Mouse (Mus musculus) heart, embryonic 13.5 days (tissue): ENCODE results near the gene Hist1h2bk. TPM values are rescaled to one million over a fixed set of nuclear protein-coding genes. Genes with fewer than 3 reads are reported as not detected.

Source experiments
- ATAC-seq: fragments of 200-750 bp; cut with Nextera tagmentation; 2 replicates; pipeline ENCODE4 v1.8.0; 2017; ENCODE audit warnings: moderate TSS enrichment; ENCODE audit not compliant: insufficient number of reproducible peaks, low FRiP score, low TSS enrichment; ENCODE audit errors: extremely low read depth
- H3K27ac ChIP-seq: fragments of 300-500 bp; sonication (generic); replicated peaks from 2 replicates; pipeline ENCODE4 v1.5.1; 2015; ENCODE audit warnings: moderate library complexity, mild to moderate bottlenecking, inconsistent platforms
- H3K27me3 ChIP-seq: fragments of 300-500 bp; sonication (generic); replicated peaks from 2 replicates; pipeline ENCODE4 v1.6.1; 2015; ENCODE audit warnings: mild to moderate bottlenecking, inconsistent platforms
- H3K36me3 ChIP-seq: fragments of 300-500 bp; sonication (generic); 2 replicates; pipeline ENCODE4 v1.6.1; 2015; ENCODE audit warnings: mild to moderate bottlenecking, inconsistent platforms
- H3K4me1 ChIP-seq: fragments of 300-500 bp; sonication (generic); 2 replicates; pipeline ENCODE4 v1.6.1; 2015; ENCODE audit warnings: inconsistent platforms
- H3K4me2 ChIP-seq: fragments of 300-500 bp; sonication (generic); 2 replicates; pipeline ENCODE4 v1.6.1; 2015; ENCODE audit warnings: inconsistent platforms, mild to moderate bottlenecking, moderate library complexity
- H3K4me3 ChIP-seq: fragments of 300-500 bp; sonication (generic); 2 replicates; pipeline ENCODE4 v1.5.1; 2015; ENCODE audit warnings: moderate library complexity, mild to moderate bottlenecking, inconsistent platforms
- H3K9ac ChIP-seq: fragments of 300-500 bp; sonication (generic); 2 replicates; pipeline ENCODE4 v1.6.1; 2015; ENCODE audit warnings: inconsistent platforms, mild to moderate bottlenecking, moderate library complexity
- H3K9me3 ChIP-seq: fragments of 300-500 bp; sonication (generic); 2 replicates; pipeline ENCODE4 v1.6.1; 2016; ENCODE audit warnings: inconsistent platforms
- WGBS: fragments of 180-500 bp; shearing (Covaris S2); methylation state at CpG from one replicate; pipeline ENCODE4 v1.1.7; 2015; ENCODE audit warnings: mixed read lengths; 5-methylcytosine and 5-hydroxymethylcytosine counted together
- polyA plus RNA-seq: library from polyadenylated mRNA; unstranded; fragments of >200 nt; fragmentation: Nextera tagmentation; extraction: Ambion mirVana; gene quantifications from 2 replicates; pipeline ENCODE4 v1.2.1, GENCODE M21; 2015

Gene Hist1h2bk
- polyA plus RNA-seq, 1 experiment from 2014 or later, result 3.1 TPM

- ATAC-seq, result no peak
- 15% methylated on average over 27 of the region's 27 CpGs for WGBS
- H3K4me2 ChIP-seq, result peak overlapping the region; percentile 62
- peaks cover 4% of the 10 kb centered on the region; the same call in 1 of the 2 replicates for H3K9me3 ChIP-seq
- H3K36me3 ChIP-seq, result no peaks in the 10 kb centered on the region
- H3K4me1 ChIP-seq, result peaks cover 12% of the 10 kb centered on the region
- peaks cover 70% of the 10 kb centered on the region for H3K27me3 ChIP-seq
- peak overlapping the region; percentile 35 for H3K4me3 ChIP-seq
- H3K9ac ChIP-seq, result no peak overlapping the region
- no peak overlapping the region for H3K27ac ChIP-seq
Measured at GRCm38 (mm10) chr13:22015479-22016450, 19.9 kb upstream of the Hist1h2bk start.

DNA sequence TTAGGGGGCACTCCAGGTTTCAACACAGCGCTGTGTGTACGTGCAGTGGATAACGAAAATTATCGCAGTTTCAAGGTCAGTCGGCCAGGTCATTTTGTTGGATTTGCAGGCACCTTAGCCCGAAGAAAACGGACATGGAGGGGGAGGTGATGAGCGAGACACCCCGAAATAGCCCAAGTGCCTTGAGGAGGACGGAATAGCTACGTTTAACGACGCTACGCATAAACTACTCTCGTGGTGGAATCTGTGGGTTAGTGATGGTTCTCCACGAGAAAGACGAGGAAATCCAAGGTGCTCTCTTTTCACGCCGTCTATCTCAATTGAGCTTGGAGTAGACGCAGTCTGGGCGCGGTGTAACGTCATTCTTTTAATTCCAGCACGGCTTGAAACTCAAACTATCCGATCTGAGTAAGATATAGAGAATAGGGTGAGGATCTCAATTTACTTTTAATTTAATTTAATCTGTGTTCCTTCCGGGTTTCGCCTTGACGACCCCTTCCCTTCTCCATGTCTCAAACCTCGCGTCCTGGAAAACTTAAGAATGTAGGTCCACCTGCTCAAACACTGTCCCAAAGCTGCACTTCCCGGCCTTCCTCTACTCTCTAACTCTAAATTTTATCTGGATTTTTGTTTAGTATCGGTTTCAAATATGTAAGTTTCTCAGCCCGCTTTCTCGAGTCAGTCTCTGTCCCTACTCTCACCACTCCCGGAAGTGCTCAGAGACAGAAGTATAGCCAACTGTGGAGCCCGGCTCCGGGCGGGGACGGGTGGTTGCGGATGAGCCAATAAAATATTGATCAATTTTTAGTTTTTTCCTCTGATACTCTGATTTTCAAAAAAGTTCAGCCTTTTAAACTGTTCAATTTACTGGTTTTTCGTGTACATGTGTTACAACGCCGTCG is 15.5 kb upstream of the Hist1h2bk start:
- no peaks in the 10 kb centered on the region for H3K4me1 ChIP-seq
- peak overlapping the region; percentile 78 for H3K4me2 ChIP-seq
- 0 out of 2 replicates have a peak, but pooled peaks have one; percentile 49 for ATAC-seq
- H3K9ac ChIP-seq, result peak overlapping the region; percentile 81
- no peaks in the 10 kb centered on the region for H3K36me3 ChIP-seq
- no peak overlapping the region for H3K27ac ChIP-seq
- WGBS, result under 1% methylated on average over 44 of the region's 44 CpGs
- peak overlapping the region; percentile 67 for H3K4me3 ChIP-seq
- peaks cover 31% of the 10 kb centered on the region for H3K27me3 ChIP-seq
- peaks cover 2% of the 10 kb centered on the region; the same call in 1 of the 2 replicates for H3K9me3 ChIP-seq

DNA sequence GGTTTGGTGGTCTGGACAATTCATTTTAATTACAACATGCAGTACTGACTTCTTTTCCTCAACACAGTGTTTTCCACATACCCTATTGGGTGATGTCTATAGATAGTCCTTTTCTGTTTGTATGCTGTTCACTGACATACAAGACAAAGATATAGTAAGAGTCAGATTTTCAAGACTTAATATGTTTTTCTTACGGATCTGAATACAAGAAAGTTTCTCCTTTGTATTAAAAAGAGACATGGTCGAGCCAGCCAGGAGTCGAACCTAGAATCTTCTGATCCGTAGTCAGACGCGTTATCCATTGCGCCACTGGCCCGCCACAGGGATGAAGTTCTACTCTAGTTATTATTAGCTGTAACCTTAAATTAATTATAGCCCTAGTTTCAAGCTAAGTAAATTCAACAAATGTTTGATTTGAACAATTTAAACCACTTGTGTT is 14.8 kb upstream of the Hist1h2bk start:
- no peak overlapping the region for H3K27ac ChIP-seq
- ATAC-seq, result peak; percentile 54; the same call in 1 of the 2 replicates

GRCm38 (mm10) chr13:22021581-22021980 is 14.1 kb upstream of the Hist1h2bk start:
- no peak for ATAC-seq
- Histone ChIP-seq H3K4me3 (peak overlapping the region; percentile 67), H3K9me3 (no peaks in the 10 kb centered on the region), H3K9ac (peak overlapping the region; percentile 81), H3K4me2 (peak overlapping the region; percentile 78), H3K36me3 (no peaks in the 10 kb centered on the region), H3K4me1 (peaks cover 5% of the 10 kb centered on the region; the same call in 1 of the 2 replicates), H3K27ac (peak overlapping the region; percentile 50), H3K27me3 (peaks cover 20% of the 10 kb centered on the region)
- 0% methylated on average over 11 of the region's 11 CpGs for WGBS

More for the DNA sequence above, 14.8 kb upstream of the Hist1h2bk start:
- Histone ChIP-seq H3K27me3 (peaks cover 26% of the 10 kb centered on the region), H3K9ac (peak overlapping the region; percentile 81), H3K4me3 (peak overlapping the region; percentile 67), H3K4me2 (peak overlapping the region; percentile 78), H3K36me3 (no peaks in the 10 kb centered on the region), H3K4me1 (peaks cover 4% of the 10 kb centered on the region; the same call in 1 of the 2 replicates), H3K9me3 (no peaks in the 10 kb centered on the region)
- WGBS, result under 1% methylated on average over 8 of the region's 8 CpGs

DNA sequence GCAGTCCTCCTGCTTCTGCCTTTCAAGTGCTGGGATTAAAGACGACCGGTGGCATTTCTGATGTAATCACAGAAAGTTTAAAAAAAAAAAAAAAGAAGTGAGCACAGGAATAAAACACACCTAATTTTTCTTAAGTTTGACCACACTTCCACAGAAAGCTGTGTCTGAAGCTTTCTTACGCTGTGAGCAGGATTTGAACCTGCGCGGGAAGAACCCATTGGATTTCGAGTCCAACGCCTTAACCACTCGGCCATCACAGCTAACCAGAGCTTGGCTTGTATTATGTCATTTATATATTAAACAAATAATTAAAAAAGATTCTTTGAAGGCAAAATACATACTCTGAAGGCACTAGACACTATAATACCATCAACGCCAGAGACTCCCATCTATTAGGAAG is 13.4 kb upstream of the Hist1h2bk start:
- Histone ChIP-seq H3K27ac (peak overlapping the region; percentile 50), H3K4me1 (peaks cover 5% of the 10 kb centered on the region; the same call in 1 of the 2 replicates), H3K4me3 (peak overlapping the region; percentile 67), H3K27me3 (peaks cover 19% of the 10 kb centered on the region), H3K4me2 (peak overlapping the region; percentile 78), H3K9ac (peak overlapping the region; percentile 81), H3K36me3 (no peaks in the 10 kb centered on the region), H3K9me3 (no peaks in the 10 kb centered on the region)
- WGBS, result under 1% methylated on average over 9 of the region's 9 CpGs
- ATAC-seq, result no peak; the same call in 1 of the 2 replicates

GRCm38 (mm10) chr13:22026058-22027031 is 9.3 kb upstream of the Hist1h2bk start:
- peak overlapping the region; percentile 25; the same call in 1 of the 2 replicates for H3K27ac ChIP-seq
- peak overlapping the region; percentile 69 for H3K4me2 ChIP-seq
- H3K27me3 ChIP-seq, result no peaks in the 10 kb centered on the region
- H3K9ac ChIP-seq, result peak overlapping the region; percentile 84
- H3K36me3 ChIP-seq, result no peaks in the 10 kb centered on the region
- H3K9me3 ChIP-seq, result no peaks in the 10 kb centered on the region
- H3K4me3 ChIP-seq, result peak overlapping the region; percentile 67
- WGBS, result 1% methylated on average over 35 of the region's 35 CpGs
- peaks cover 12% of the 10 kb centered on the region for H3K4me1 ChIP-seq
- ATAC-seq, result no peak

GRCm38 (mm10) chr13:22028673-22029460 is 6.8 kb upstream of the Hist1h2bk start:
- Histone ChIP-seq H3K36me3 (no peaks in the 10 kb centered on the region), H3K4me2 (peak overlapping the region; percentile 70), H3K4me3 (peak overlapping the region; percentile 61), H3K9me3 (no peaks in the 10 kb centered on the region), H3K4me1 (peaks cover 16% of the 10 kb centered on the region), H3K9ac (peak overlapping the region; percentile 84), H3K27me3 (no peaks in the 10 kb centered on the region), H3K27ac (peak overlapping the region; percentile 77)
- 1% methylated on average over 40 of the region's 40 CpGs for WGBS
- ATAC-seq, result peak; percentile 80

DNA sequence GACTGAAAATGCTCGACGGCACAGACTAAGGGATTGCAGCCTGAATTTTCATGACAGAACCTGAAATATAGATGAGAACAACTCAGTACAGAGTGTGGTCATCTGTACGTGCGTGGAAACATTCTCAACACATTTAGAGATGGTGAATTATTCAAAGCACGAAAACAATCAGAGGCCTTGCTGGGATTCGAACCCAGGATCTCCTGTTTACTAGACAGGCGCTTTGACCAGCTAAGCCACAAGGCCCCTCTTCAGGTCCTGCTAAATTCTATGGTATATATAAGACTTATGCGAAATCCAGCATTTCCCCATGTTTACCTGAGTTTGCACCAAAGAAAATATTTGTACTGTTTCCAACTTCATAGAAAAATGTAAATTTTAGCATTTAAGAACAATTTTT is 5.7 kb upstream of the Hist1h2bk start:
- H3K27me3 ChIP-seq, result no peaks in the 10 kb centered on the region
- no peak overlapping the region for H3K9ac ChIP-seq
- H3K36me3 ChIP-seq, result no peaks in the 10 kb centered on the region
- H3K4me3 ChIP-seq, result no peak overlapping the region
- H3K9me3 ChIP-seq, result no peaks in the 10 kb centered on the region
- peaks cover 27% of the 10 kb centered on the region for H3K4me1 ChIP-seq
- H3K27ac ChIP-seq, result no peak overlapping the region
- WGBS, result 32% methylated on average over 8 of the region's 8 CpGs
- peak overlapping the region; percentile 70; the same call in 1 of the 2 replicates for H3K4me2 ChIP-seq
- no peak for ATAC-seq

DNA sequence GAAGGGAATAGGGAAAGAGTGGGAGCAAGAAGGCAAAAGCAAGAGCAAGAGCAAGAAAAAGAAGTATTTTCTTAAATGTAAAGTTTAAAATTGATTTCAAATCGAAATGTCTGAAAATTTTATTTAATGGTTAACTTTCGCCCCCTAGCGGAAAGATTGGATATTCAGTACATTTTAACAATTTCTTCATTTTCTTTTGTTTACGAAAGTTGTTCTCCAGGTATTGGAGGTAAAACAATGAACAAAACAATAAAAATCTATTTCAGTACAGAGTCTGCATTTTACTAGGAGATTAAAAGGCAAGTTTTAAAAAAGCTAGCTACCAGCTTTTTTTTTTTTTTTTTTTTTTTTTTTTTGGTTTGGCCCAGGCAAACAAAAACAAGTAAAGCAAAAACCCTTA is 5.2 kb upstream of the Hist1h2bk start:
- 15% methylated on average over 4 of the region's 4 CpGs for WGBS
- no peak for ATAC-seq
- Histone ChIP-seq H3K27ac (no peak overlapping the region), H3K4me2 (no peak overlapping the region), H3K4me1 (peaks cover 27% of the 10 kb centered on the region), H3K9me3 (no peaks in the 10 kb centered on the region), H3K4me3 (no peak overlapping the region), H3K27me3 (no peaks in the 10 kb centered on the region), H3K36me3 (no peaks in the 10 kb centered on the region), H3K9ac (no peak overlapping the region)
